Mouse (Mus musculus) liver (tissue): ENCODE measurements at regions not wholly inside any gene's neighbourhood (a gene's known extent, or its start where the extent isn't known, plus 50 kb on each side); places are given as distances from the start of the nearest gene placed in this dataset.

Source experiments
- DNase-seq: peaks from one replicate; pipeline ENCODE4 v3.0.0-alpha.2; 2020; ENCODE audit warnings: mixed read lengths

DNA sequence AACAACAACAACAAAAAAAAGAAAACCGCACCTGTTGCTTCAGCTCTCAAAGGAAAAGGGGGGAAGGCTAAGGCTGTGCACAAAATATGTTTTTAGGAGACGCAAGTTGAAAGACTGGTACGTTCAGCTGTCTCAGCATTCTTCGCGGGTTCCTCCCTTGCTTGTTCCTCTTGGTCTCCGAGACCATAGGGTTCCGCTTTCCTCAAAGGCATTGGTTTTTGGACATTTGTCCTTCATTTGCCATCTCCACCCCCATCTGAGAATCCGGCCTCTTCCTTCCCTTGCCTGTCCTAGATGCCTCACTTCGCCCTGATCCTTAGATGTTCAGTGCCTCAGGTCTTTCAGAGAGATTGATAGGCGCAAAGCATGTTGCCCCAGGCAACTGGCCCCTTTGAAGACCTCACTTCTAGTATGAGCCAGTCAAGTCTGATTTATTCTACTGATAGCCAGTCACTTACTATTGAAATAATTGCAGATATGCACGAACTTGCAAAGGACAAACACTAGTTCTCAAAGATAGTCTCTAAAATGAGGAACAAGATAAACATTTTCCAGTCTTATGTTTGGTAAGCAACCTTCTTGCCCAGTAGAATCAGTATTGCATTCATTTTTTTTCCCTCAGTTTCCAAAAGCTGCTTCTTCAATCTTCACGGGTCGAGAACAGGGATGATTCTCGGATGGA is 112.6 kb upstream of the Tmc1 start:
- DNase-seq = no peak

GRCm38 (mm10) chr19:21064902-21065301 is 110.9 kb upstream of the Tmc1 start:
- no peak for DNase-seq

- no peak for DNase-seq
Observed at GRCm38 (mm10) chr19:21053597-21054544, 99.9 kb upstream of the Tmc1 start.

DNA sequence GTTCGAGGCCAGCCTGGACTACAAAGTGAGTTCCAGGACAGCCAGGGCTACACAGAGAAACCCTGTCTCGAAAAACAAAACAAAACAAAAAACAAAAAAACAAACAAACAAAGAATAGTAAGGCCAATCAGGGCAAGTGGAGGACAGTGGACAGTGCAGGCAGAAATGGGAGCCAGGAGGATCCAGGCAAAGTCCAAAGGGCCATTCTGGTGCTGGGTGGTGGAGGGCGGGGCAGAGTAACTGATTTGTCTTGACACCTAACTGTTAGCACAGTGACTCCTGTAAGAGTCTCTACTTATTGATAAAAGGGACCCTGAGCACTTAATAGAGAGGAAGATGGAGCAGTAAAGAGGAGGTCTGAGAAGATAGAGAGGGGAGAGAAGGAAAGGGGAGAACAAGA is 98.8 kb upstream of the Tmc1 start:
- no peak for DNase-seq

- no peak for DNase-seq
Observed at GRCm38 (mm10) chr19:21051872-21052271, 97.9 kb upstream of the Tmc1 start.

DNA sequence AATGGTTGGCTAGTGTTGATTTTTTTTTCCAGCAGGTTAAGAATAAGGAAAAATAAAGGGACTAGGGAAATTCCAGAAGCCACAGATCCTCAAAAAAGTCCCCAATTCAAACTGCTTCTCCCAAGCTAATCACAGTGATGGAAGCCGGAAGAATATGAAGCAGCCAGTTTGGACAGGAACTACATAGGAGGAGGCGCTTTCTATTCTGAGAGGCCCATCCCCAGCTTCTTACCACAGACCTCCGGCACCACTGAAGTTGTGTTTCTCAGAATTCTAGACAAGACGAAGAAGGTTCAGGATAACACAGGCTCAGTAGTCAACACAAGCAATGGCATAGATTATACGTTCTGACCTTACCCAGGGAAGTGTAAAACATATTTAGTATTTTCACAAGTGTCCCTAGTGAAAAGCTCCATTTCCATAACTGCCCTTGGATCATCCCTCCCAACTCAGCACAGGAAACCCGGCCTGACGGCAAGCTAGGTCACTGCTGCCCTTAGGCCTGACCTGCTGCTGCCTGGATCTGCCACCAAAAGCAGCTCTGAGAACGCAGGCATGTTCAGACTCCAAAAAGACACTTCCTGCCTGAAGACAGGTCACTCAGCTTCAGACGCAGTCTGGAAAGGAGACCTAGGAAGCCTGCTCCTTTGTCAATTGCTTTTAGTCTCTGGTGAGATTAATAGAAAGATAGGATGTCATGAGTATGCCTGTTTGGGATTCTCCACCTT is 97.2 kb upstream of the Tmc1 start:
- DNase-seq = no peak

- no peak for DNase-seq
Observed at GRCm38 (mm10) chr19:21049301-21049700, 95.3 kb upstream of the Tmc1 start.

DNA sequence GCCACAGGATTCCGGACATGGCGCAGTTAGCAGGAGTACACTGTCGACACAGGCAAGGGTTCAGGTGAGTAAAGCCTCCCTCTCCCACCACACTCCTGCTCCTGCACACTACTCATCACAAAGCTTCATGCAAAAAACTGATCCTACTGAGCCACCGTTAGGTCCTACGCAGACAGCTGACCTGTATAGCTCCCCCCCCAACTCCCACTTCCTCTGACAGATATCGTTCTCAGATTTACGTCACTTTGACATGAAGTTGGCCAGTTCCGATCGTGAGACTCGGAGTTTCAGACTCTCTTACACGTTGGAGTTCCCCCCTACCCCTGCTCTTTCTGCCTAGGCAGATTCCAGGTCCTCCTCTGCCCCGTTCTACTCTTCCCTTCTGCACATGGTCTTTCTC is 91.6 kb upstream of the Tmc1 start:
- DNase-seq = no peak

- no peak for DNase-seq
Observed at GRCm38 (mm10) chr19:21043958-21044357, 90.0 kb upstream of the Tmc1 start.

- DNase-seq = no peak
Observed at GRCm38 (mm10) chr19:21042536-21042935, 88.5 kb upstream of the Tmc1 start.

DNA sequence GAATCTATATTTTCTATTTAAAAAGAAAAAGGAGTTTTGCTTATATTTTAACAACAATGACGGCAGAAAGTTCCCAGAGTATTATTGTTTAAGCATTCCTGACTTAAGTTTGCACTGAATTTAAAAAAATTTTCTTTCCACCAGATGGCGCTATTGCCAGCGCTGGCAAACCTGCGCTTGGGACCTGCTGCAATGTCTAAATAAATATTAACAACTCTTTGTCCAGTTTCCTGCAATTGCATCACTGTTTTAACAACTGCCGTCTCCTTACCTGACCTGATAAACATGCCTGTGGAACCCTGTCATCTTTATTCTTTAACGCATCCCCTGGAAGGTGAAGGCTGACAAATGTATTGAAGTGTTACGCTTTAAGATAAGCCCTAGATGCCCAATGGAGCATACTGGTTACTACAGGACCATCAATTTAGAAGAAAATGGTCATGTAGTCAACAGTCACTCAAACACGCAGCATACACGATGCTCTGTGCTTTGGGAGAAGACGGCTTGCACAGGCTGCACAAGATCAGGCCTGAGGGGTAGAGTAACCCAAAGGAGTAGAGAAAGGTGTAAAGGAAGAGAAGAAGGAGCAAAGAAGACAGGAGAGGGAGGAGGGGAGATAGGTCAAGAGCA is 83.6 kb upstream of the Tmc1 start:
- peak; percentile 17 for DNase-seq

GRCm38 (mm10) chr19:21036507-21037425 is 82.8 kb upstream of the Tmc1 start:
- DNase-seq = peak; percentile 50

- no peak for DNase-seq
Observed at GRCm38 (mm10) chr19:21035505-21035904, 81.5 kb upstream of the Tmc1 start.

GRCm38 (mm10) chr19:21033991-21034390 is 80.0 kb upstream of the Tmc1 start:
- DNase-seq = no peak

GRCm38 (mm10) chr19:21032558-21032957 is 78.6 kb upstream of the Tmc1 start:
- no peak for DNase-seq

DNA sequence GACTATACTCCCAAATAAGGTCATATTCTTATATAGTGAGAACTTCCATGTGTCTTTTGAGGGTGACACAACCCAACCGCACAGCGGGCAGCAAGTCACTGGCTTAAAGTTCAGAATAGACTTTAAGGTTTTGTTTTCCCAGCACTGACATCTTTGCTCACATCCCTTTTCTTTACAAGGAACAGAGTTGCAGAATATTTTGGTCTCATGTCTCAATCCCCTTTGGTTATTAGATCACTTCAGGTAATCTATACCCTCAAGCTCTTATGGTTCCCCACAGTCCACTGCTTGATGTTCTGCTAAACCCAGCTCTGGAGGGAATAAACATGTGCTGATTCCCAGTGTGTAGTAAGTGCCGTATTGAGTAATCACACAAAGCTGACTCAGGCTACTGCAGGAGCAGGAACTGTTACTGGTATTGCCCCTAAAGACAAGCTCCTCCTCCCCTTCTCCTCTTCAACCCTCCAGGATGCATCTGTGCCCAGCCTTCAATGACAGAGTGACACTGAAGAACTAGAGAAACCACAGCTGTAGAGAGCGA is 77.8 kb upstream of the Tmc1 start:
- DNase-seq = peak; percentile 16

DNA sequence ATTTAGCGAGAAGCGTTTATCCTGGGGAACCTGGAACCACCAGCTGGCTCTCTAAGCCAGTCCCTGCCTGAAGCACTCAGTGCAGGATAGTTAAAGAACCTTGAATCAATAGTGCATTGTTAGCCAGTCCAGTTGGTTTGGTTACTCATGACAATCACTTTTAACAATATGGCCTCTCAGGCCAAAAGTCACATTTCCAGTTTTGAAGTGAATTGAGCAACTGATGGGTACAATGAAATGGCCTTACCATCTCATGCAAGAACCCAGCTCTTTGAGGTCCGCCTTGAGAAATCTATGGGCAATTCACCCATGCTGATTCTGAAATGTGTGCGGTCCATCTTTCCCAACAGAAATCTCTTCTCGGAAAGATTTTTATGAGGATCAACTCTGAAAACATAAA is 77.0 kb upstream of the Tmc1 start:
- no peak for DNase-seq

GRCm38 (mm10) chr19:21028981-21029380 is 75.0 kb upstream of the Tmc1 start:
- DNase-seq = no peak

DNA sequence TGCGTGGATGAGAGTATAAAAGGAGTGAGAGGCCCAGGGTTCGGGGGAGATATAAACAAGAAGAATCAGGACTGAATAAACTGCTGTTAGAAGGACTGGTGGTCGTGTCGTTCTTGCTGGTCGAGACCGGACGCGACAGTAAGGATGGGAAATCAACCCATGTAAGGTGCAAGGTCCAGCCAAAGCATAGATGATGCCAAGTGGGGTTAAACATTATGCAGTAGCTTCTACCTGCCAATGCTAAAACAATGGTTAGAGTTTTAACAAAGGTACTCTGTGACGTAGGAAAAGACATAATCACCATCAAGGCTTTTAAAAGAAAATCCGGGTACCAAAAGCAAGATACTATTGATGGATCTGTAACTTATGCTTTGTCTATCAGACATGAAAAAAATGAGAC is 58.4 kb upstream of the Tmc1 start:
- no peak for DNase-seq

GRCm38 (mm10) chr19:21009607-21010006 is 55.6 kb upstream of the Tmc1 start:
- no peak for DNase-seq

DNA sequence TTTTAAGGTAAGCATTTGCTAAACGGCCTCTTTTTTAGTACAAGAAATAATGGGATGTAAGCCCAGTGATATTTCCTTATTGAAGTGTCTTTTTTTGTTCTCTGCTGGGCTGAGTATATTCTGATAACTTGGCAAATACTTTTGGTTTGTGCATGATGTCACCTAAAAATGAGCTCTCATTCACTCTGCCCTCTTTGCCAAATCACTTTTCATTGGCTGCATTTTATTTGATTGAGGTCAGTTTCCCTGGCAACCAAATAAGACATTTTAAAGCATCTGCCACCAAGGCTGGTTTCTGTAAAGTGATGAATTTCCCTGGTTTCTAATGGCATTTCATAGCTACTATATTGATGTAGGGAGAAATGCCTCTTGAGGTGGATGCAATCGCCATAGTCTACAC is 50.4 kb upstream of the Tmc1 start:
- no peak for DNase-seq
